Comparison of ENCODE assay signal across 9 mouse cellular contexts in the genomic region with DNA sequence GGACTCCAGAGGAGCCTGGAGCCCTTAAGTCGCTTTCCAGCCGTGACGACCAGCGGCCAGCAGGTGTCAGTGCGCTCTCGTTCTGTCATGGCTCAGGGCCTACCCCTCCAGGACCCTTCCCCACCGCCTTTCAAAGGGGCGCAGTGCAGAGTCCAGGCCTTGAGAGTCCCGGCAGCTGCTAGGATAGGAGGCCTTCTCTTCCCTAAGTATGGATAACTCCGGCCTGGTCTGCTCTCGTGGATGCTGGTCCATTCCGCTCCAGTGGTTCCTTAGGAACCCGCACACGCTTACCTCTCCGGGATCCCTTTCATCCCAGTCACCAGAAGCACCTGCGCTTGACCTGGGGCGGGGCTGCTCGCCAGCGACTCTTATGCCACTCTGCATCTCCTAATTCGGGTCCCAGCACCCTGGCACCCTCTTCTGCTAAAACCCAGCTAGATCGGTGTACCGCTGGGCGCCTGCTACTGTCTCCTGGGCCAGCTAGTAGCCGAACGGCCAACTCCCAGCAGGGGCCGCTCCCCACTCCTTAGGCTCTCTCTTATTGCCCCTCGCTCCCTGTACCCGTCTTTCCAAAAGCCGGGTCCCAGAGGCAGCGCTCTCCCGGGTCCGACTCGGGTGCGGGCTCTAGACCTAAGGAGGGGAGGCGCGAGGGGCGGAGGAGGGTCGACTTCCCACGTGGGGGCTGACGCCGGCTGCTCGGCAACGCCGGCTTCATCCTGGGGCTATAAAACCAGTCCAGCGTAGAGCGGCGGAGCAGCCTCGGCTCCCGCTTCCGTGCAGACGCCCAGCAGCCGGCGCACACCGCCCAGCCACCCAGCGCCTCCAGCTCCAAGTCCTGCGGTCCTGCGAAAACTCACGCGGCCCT. TPM values are rescaled to one million over a fixed set of nuclear protein-coding genes. Genes with fewer than 3 reads are reported as not detected.
A peak's percentile ranks its signal among the peaks of the same experiment; 100 is the strongest.
DNase-seq lines count a peak whose midpoint lies in the region; ATAC-seq and TF ChIP-seq lines count a peak whose summit lies in the region.
"Had no signal": no experiment of that assay in that cellular context is flagged by ENCODE, and none has a peak within 500 bp of the region (broad histone marks: within the 10 kb centered on the region; RNA-seq: fewer than 3 reads in every experiment).

No protein-coding gene starts in this region.

- 0 out of 2 replicates have a peak, but pooled peaks have one; percentile 5 for TF ChIP-seq CTCF in G1E (IDR thresholded peaks at IDR 0.05; ENCODE audit: low read depth, low read length)
- TF ChIP-seq CTCF in layer of hippocampus, adult 2 months (conservative IDR thresholded peaks at IDR 0.05): peak; percentile 73
- peak; percentile 75 for TF ChIP-seq CTCF in lung, adult 2 months (IDR thresholded peaks at IDR 0.05; ENCODE audit: insufficient read depth, low read length)

- H3K9ac ChIP-seq in forebrain, embryonic 14.5 days (ENCODE audit: low read length): peak overlapping the region; percentile 69

- no peak for TF ChIP-seq POLR2A in lung, adult 2 months (IDR thresholded peaks at IDR 0.05; ENCODE audit: borderline replicate concordance, extremely low read depth, low read depth, low read length)

- peaks cover 58% of the 10 kb centered on the region for H3K4me1 ChIP-seq in G1E (ENCODE audit: insufficient read depth, low read depth, low read length)
- peaks cover 8% of the 10 kb centered on the region for H3K4me1 ChIP-seq in forebrain, embryonic 14.5 days (ENCODE audit: control insufficient read depth, insufficient read depth, low read length)
- peaks cover 9% of the 10 kb centered on the region; the same call in 1 of the 2 replicates for H3K4me1 ChIP-seq in lung, adult 2 months (ENCODE audit: control insufficient read depth, insufficient read depth, low read length)

- under 1% methylated on average over 59 of the region's 59 CpGs for WGBS in forebrain, embryonic 14.5 days
- WGBS in lung, adult 2 months: under 1% methylated on average over 59 of the region's 59 CpGs

- peak overlapping the region; percentile 100 for H3K4me2 ChIP-seq in forebrain, embryonic 14.5 days (ENCODE audit: low read length)

- H3K27ac ChIP-seq in forebrain, embryonic 14.5 days (ENCODE audit: low read depth, low read length): no peak overlapping the region; the same call in 1 of the 2 replicates
- H3K27ac ChIP-seq in layer of hippocampus, adult 2 months: peak overlapping the region; percentile 83
- H3K27ac ChIP-seq: macrophage had no signal

- DNase-seq in G1E (ENCODE audit: low spot score): peak; percentile 46
- peak; percentile 70 for DNase-seq in brain, embryonic 18.5 days (ENCODE audit: low read depth, low spot score)
- DNase-seq in forebrain, embryonic 14.5 days (ENCODE audit: low spot score): peak; percentile 94
- DNase-seq in heart, postnatal 4 days: peak; percentile 71
- DNase-seq in layer of hippocampus, adult 2 months (ENCODE audit: low spot score in 2 of 2): peak; percentile 74 to 75
- DNase-seq in lung, adult 2 months: peak; percentile 56
- peak; percentile 43 for DNase-seq in ovary, postnatal 10 days (ENCODE audit: low spot score)
- DNase-seq in urinary bladder, postnatal 36 days (ENCODE audit: low spot score in 2 of 2): peak; percentile 42

- peaks cover 28% of the 10 kb centered on the region; the same call in 1 of the 2 replicates for H3K27me3 ChIP-seq in G1E (ENCODE audit: insufficient read depth, low read length)
- H3K27me3 ChIP-seq in forebrain, embryonic 14.5 days (replicated peaks; ENCODE audit: control insufficient read depth, insufficient read depth, low read length): peaks cover 44% of the 10 kb centered on the region

- H3K9me3 ChIP-seq in G1E (replicated peaks): peaks cover 31% of the 10 kb centered on the region
- no peaks in the 10 kb centered on the region for H3K9me3 ChIP-seq in forebrain, embryonic 14.5 days (replicated peaks; ENCODE audit: control insufficient read depth, low read length)

- H3K4me3 ChIP-seq in G1E (ENCODE audit: low read depth, low read length): peak overlapping the region; percentile 71
- H3K4me3 ChIP-seq in forebrain, embryonic 14.5 days (ENCODE audit: low read depth, low read length): peak overlapping the region; percentile 46
- H3K4me3 ChIP-seq in layer of hippocampus, adult 2 months: peak overlapping the region; percentile 76
- peak overlapping the region; percentile 8 for H3K4me3 ChIP-seq in lung, adult 2 months (replicated peaks; ENCODE audit: extremely low read depth, low read depth, low read length)

- ATAC-seq in G1E (ENCODE audit: extremely low read depth, insufficient number of reproducible peaks, low FRiP score, poor library complexity, severe bottlenecking): peak; percentile 46
- peak; percentile 88 for ATAC-seq in forebrain, embryonic 14.5 days

- peaks cover 52% of the 10 kb centered on the region for H3K36me3 ChIP-seq in G1E (replicated peaks)
- no peaks in the 10 kb centered on the region for H3K36me3 ChIP-seq in forebrain, embryonic 14.5 days (ENCODE audit: control insufficient read depth, insufficient read depth, low read length)

RNA-seq across cellular contexts. Expression of gene Adra2a, which starts 0.8 kb away (rescaled TPM):
- 13.2 and 15.2 TPM in 2 replicates for total RNA-seq in G1E (2014; fragmentation: Nextera tagmentation)
- 8.2 and 8.7 TPM in 2 replicates for total RNA-seq in G1E (2017)
- 40.6 and 51.8 TPM in 2 replicates for polyA plus RNA-seq in G1E (2012)
- 1.8 and 1.9 TPM in 2 replicates for polyA plus RNA-seq in forebrain, embryonic 14.5 days (2014; fragmentation: Nextera tagmentation; extraction: Ambion mirVana)
- total RNA-seq in heart, postnatal 4 days (2021): under 1 TPM; 0.14 to 0.19 TPM
- total RNA-seq in layer of hippocampus, adult 2 months (2021): 10 to 100 TPM; 10.3 to 12.0 TPM
- 1.4 and 1.6 TPM in 2 replicates for polyA plus RNA-seq in lung, adult 2 months (2012; rRNA removed)
- polyA plus RNA-seq: macrophage had no signal

Comparison
In these comparisons a context has a peak if more than half of its experiments do, and no peak if none do; other contexts are left out.
1. DNase-seq: peak in every context shown above with its lines; median percentile 94 in forebrain, embryonic 14.5 days; 74 in layer of hippocampus, adult 2 months; 71 in heart, postnatal 4 days; 70 in brain, embryonic 18.5 days; 56 in lung, adult 2 months; 46 in G1E; 43 in ovary, postnatal 10 days; 42 in urinary bladder, postnatal 36 days.
2. H3K4me3 ChIP-seq: peak in every context shown above with its lines; median percentile 76 in layer of hippocampus, adult 2 months; 71 in G1E; 46 in forebrain, embryonic 14.5 days; 8 in lung, adult 2 months.
3. CTCF ChIP-seq: peak in every context shown above with its lines; median percentile 75 in lung, adult 2 months; 73 in layer of hippocampus, adult 2 months; 5 in G1E.
4. RNA of gene Adra2a, which starts 0.8 kb away (total RNA-seq): 8.2 to 15.2 TPM in G1E and 10.3 to 12.0 TPM in layer of hippocampus, adult 2 months; 0.14 to 0.19 TPM in heart, postnatal 4 days; every median in the first group is over 4 times any median in the second.